6 mouse cellular contexts compared by ENCODE assay signal in the genomic region with DNA sequence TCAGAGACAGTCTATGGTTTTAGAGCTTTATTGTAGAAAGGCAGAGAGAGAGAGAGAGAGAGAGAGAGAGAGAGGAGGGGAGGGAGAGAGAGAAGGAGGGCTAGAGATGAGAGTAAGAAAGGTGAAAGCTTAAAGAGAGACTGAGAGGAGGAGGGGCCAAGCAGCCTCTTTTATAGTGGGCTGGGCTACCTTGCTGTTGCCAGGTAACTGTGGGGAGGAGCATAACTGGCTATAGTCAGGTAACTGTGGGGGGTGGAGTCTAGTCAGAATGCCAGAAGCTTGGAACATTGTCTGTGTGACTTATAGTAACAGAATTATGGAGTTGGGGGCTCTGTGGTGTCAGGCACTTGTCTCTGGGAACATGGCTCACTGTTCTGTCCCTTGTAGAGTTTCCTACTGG. TPM values are rescaled to one million over a fixed set of nuclear protein-coding genes. Genes with fewer than 3 reads are reported as not detected.
A peak's percentile ranks its signal among the peaks of the same experiment; 100 is the strongest.
DNase-seq lines count a peak whose midpoint lies in the region; TF ChIP-seq lines count a peak whose summit lies in the region.
"Not testable (repeated sequence)": the region's sequence is repeated elsewhere in the genome, so short reads cannot be mapped to it uniquely, and the experiment has no call there.

No protein-coding gene starts in this region.

- not testable (repeated sequence) for H3K9me3 ChIP-seq in E14TG2a.4 (ENCODE audit: low read length)

- TF ChIP-seq CTCF in E14TG2a.4 (conservative IDR thresholded peaks at IDR 0.05; ENCODE audit: low read length); testis, adult 2 months (IDR thresholded peaks at IDR 0.05; ENCODE audit: control insufficient read depth, insufficient read depth, insufficient replicate concordance, low read depth, low read length): not testable (repeated sequence)

- H3K36me3 ChIP-seq in E14TG2a.4 (ENCODE audit: insufficient read depth, low read length); testis, adult 2 months (ENCODE audit: control insufficient read depth, insufficient read depth, low read length): not testable (repeated sequence)

- peak overlapping the region; percentile 25; the same call in 1 of the 2 replicates for H3K27ac ChIP-seq in testis, adult 2 months (ENCODE audit: control insufficient read depth, insufficient read depth, low read depth, low read length)

- TF ChIP-seq POLR2A in testis, adult 2 months (IDR thresholded peaks at IDR 0.05; ENCODE audit: control insufficient read depth, low read depth, low read length): peak; percentile 26; the same call in 1 of the 2 replicates

- peak overlapping the region; percentile 63; the same call in 1 of the 2 replicates for H3K4me3 ChIP-seq in E14TG2a.4 (replicated peaks; ENCODE audit: low read length)
- peak overlapping the region; percentile 87 for H3K4me3 ChIP-seq in testis, adult 2 months (ENCODE audit: control insufficient read depth, low read depth, low read length)

- peaks cover 13% of the 10 kb centered on the region for H3K27me3 ChIP-seq in E14TG2a.4 (ENCODE audit: insufficient read depth, low read length)
- H3K27me3 ChIP-seq in testis, adult 2 months (ENCODE audit: control insufficient read depth, insufficient read depth, low read length): not testable (repeated sequence)

- peaks cover 40% of the 10 kb centered on the region for H3K4me1 ChIP-seq in E14TG2a.4 (replicated peaks; ENCODE audit: low read depth, low read length)
- peaks cover 13% of the 10 kb centered on the region for H3K4me1 ChIP-seq in testis, adult 2 months (ENCODE audit: control insufficient read depth, insufficient read depth, low read length)

- DNase-seq in ES-CJ7 (ENCODE audit: low read depth, low spot score) (peak; percentile 45), R1 (ENCODE audit: low read depth, low spot score) (peak; percentile 65), ZHBTc4 (ENCODE audit: low read depth, low spot score) (peak; percentile 65)
- peak; percentile 35 for DNase-seq in lung, postnatal 36 days

RNA-seq across cellular contexts. Expression of gene Brwd1, which starts 15.5 kb away (rescaled TPM):
- 25.3 and 26.6 TPM in 2 replicates for polyA plus RNA-seq in testis, adult 2 months (2012; rRNA removed)

RNA-seq across cellular contexts. Expression of gene Hmgn1, which starts 29.7 kb away (rescaled TPM):
- polyA plus RNA-seq in testis, adult 2 months (2012; rRNA removed): 16.3 and 17.3 TPM in 2 replicates

RNA-seq across cellular contexts. Expression of gene Wrb, which starts 47.4 kb away (rescaled TPM):
- 34.6 and 37.3 TPM in 2 replicates for polyA plus RNA-seq in testis, adult 2 months (2012; rRNA removed)

Comparison
In these comparisons a context has a peak if more than half of its experiments do, and no peak if none do; other contexts are left out.
1. Peak in every context shown above with its lines: DNase-seq, H3K4me3 ChIP-seq and H3K27ac ChIP-seq.